Mouse (Mus musculus): ENCODE results near the gene Nedd4. TPM values are rescaled to one million over a fixed set of nuclear protein-coding genes. Genes with fewer than 3 reads are reported as not detected.

The Nedd4 gene
- polyA plus RNA-seq, 1 experiment, result 80.4 TPM

- no peak overlapping the region for H3K4me3 ChIP-seq (ENCODE audit: control insufficient read depth, insufficient read depth, low read length)
- no peak overlapping the region for H3K27ac ChIP-seq (ENCODE audit: control insufficient read depth, insufficient read depth, low read length)
- H3K36me3 ChIP-seq (ENCODE audit: control insufficient read depth, insufficient read depth, low read length), result peaks cover 7% of the 10 kb centered on the region; the same call in 1 of the 2 replicates
- H3K27me3 ChIP-seq (ENCODE audit: control insufficient read depth, insufficient read depth, low read length), result no peaks in the 10 kb centered on the region
- TF ChIP-seq CTCF (IDR thresholded peaks at IDR 0.05; ENCODE audit: borderline replicate concordance, control insufficient read depth, extremely low read depth, insufficient read depth, low read length, poor library complexity), result no peak
- no peak for TF ChIP-seq POLR2A (IDR thresholded peaks at IDR 0.05; ENCODE audit: control insufficient read depth, extremely low read depth, insufficient read depth, low read length, poor library complexity)
- peaks cover 7% of the 10 kb centered on the region for H3K4me1 ChIP-seq (replicated peaks; ENCODE audit: control insufficient read depth, insufficient read depth, low read length)
- 94% methylated on average over 6 of the region's 6 CpGs for WGBS
- DNase-seq, result no peak
These were observed 41.6 kb downstream of the Nedd4 start for GRCm38 (mm10) chr9:72703754-72704153.

- Histone ChIP-seq H3K27me3 (ENCODE audit: control insufficient read depth, insufficient read depth, low read length) (no peaks in the 10 kb centered on the region), H3K4me3 (ENCODE audit: control insufficient read depth, insufficient read depth, low read length) (no peak overlapping the region), H3K27ac (ENCODE audit: control insufficient read depth, insufficient read depth, low read length) (no peak overlapping the region), H3K4me1 (replicated peaks; ENCODE audit: control insufficient read depth, insufficient read depth, low read length) (0 out of 2 replicates have a peak, but pooled peaks cover 3% of the 10 kb centered on the region), H3K36me3 (ENCODE audit: control insufficient read depth, insufficient read depth, low read length) (peaks cover 17% of the 10 kb centered on the region)
- no peak for DNase-seq
- WGBS, result 99% methylated on average over 2 of the region's 2 CpGs
- TF ChIP-seq CTCF (IDR thresholded peaks at IDR 0.05; ENCODE audit: borderline replicate concordance, control insufficient read depth, extremely low read depth, insufficient read depth, low read length, poor library complexity) (no peak), POLR2A (IDR thresholded peaks at IDR 0.05; ENCODE audit: control insufficient read depth, extremely low read depth, insufficient read depth, low read length, poor library complexity) (no peak)
These were observed 43.1 kb downstream of the Nedd4 start for GRCm38 (mm10) chr9:72705270-72705669.

- TF ChIP-seq CTCF (IDR thresholded peaks at IDR 0.05; ENCODE audit: borderline replicate concordance, control insufficient read depth, extremely low read depth, insufficient read depth, low read length, poor library complexity) (no peak), POLR2A (IDR thresholded peaks at IDR 0.05; ENCODE audit: control insufficient read depth, extremely low read depth, insufficient read depth, low read length, poor library complexity) (no peak)
- H3K27me3 ChIP-seq (ENCODE audit: control insufficient read depth, insufficient read depth, low read length), result no peaks in the 10 kb centered on the region
- 0 out of 2 replicates have a peak, but pooled peaks cover 3% of the 10 kb centered on the region for H3K4me1 ChIP-seq (replicated peaks; ENCODE audit: control insufficient read depth, insufficient read depth, low read length)
- WGBS, result 90% methylated on average over 2 of the region's 2 CpGs
- no peak overlapping the region for H3K27ac ChIP-seq (ENCODE audit: control insufficient read depth, insufficient read depth, low read length)
- H3K4me3 ChIP-seq (ENCODE audit: control insufficient read depth, insufficient read depth, low read length), result no peak overlapping the region
- no peak for DNase-seq
- H3K36me3 ChIP-seq (ENCODE audit: control insufficient read depth, insufficient read depth, low read length), result peaks cover 28% of the 10 kb centered on the region
These were observed 45.9 kb downstream of the Nedd4 start for GRCm38 (mm10) chr9:72707999-72708398.

- no peaks in the 10 kb centered on the region for H3K27me3 ChIP-seq (ENCODE audit: control insufficient read depth, insufficient read depth, low read length)
- peaks cover 33% of the 10 kb centered on the region for H3K36me3 ChIP-seq (ENCODE audit: control insufficient read depth, insufficient read depth, low read length)
These were observed 46.5 kb downstream of the Nedd4 start for GRCm38 (mm10) chr9:72708690-72709089.

GRCm38 (mm10) chr9:72710060-72710459 is 47.9 kb downstream of the Nedd4 start:
- DNase-seq, result no peak
- no peaks in the 10 kb centered on the region for H3K27me3 ChIP-seq (ENCODE audit: control insufficient read depth, insufficient read depth, low read length)
- WGBS, result 83% methylated on average over 5 of the region's 5 CpGs
- H3K4me3 ChIP-seq (ENCODE audit: control insufficient read depth, insufficient read depth, low read length), result no peak overlapping the region
- no peak for TF ChIP-seq CTCF (IDR thresholded peaks at IDR 0.05; ENCODE audit: borderline replicate concordance, control insufficient read depth, extremely low read depth, insufficient read depth, low read length, poor library complexity)
- no peak for TF ChIP-seq POLR2A (IDR thresholded peaks at IDR 0.05; ENCODE audit: control insufficient read depth, extremely low read depth, insufficient read depth, low read length, poor library complexity)
- peaks cover 40% of the 10 kb centered on the region for H3K36me3 ChIP-seq (ENCODE audit: control insufficient read depth, insufficient read depth, low read length)
- H3K4me1 ChIP-seq (replicated peaks; ENCODE audit: control insufficient read depth, insufficient read depth, low read length), result 0 out of 2 replicates have a peak, but pooled peaks cover 3% of the 10 kb centered on the region
- H3K27ac ChIP-seq (ENCODE audit: control insufficient read depth, insufficient read depth, low read length), result no peak overlapping the region

More at GRCm38 (mm10) chr9:72708690-72709089, 46.5 kb downstream of the Nedd4 start:
- TF ChIP-seq POLR2A (IDR thresholded peaks at IDR 0.05; ENCODE audit: control insufficient read depth, extremely low read depth, insufficient read depth, low read length, poor library complexity) (no peak), CTCF (IDR thresholded peaks at IDR 0.05; ENCODE audit: borderline replicate concordance, control insufficient read depth, extremely low read depth, insufficient read depth, low read length, poor library complexity) (no peak)
- 97% methylated on average over 5 of the region's 5 CpGs for WGBS
- no peak for DNase-seq
- H3K4me3 ChIP-seq (ENCODE audit: control insufficient read depth, insufficient read depth, low read length), result no peak overlapping the region
- H3K4me1 ChIP-seq (replicated peaks; ENCODE audit: control insufficient read depth, insufficient read depth, low read length), result 0 out of 2 replicates have a peak, but pooled peaks cover 3% of the 10 kb centered on the region
- no peak overlapping the region for H3K27ac ChIP-seq (ENCODE audit: control insufficient read depth, insufficient read depth, low read length)

- no peak overlapping the region for H3K27ac ChIP-seq (ENCODE audit: control insufficient read depth, insufficient read depth, low read length)
- H3K4me3 ChIP-seq (ENCODE audit: control insufficient read depth, insufficient read depth, low read length), result no peak overlapping the region
- peaks cover 60% of the 10 kb centered on the region for H3K36me3 ChIP-seq (ENCODE audit: control insufficient read depth, insufficient read depth, low read length)
- H3K4me1 ChIP-seq (replicated peaks; ENCODE audit: control insufficient read depth, insufficient read depth, low read length), result no peaks in the 10 kb centered on the region
- no peaks in the 10 kb centered on the region for H3K27me3 ChIP-seq (ENCODE audit: control insufficient read depth, insufficient read depth, low read length)
- 97% methylated on average over 4 of the region's 4 CpGs for WGBS
- TF ChIP-seq CTCF (IDR thresholded peaks at IDR 0.05; ENCODE audit: borderline replicate concordance, control insufficient read depth, extremely low read depth, insufficient read depth, low read length, poor library complexity), result no peak
- no peak for TF ChIP-seq POLR2A (IDR thresholded peaks at IDR 0.05; ENCODE audit: control insufficient read depth, extremely low read depth, insufficient read depth, low read length, poor library complexity)
- DNase-seq, result no peak
These were observed 52.8 kb downstream of the Nedd4 start for GRCm38 (mm10) chr9:72714945-72715344.

GRCm38 (mm10) chr9:72716200-72716599 is 54.1 kb downstream of the Nedd4 start:
- DNase-seq, result no peak
- peaks cover 61% of the 10 kb centered on the region for H3K36me3 ChIP-seq (ENCODE audit: control insufficient read depth, insufficient read depth, low read length)
- H3K27ac ChIP-seq (ENCODE audit: control insufficient read depth, insufficient read depth, low read length), result no peak overlapping the region
- H3K27me3 ChIP-seq (ENCODE audit: control insufficient read depth, insufficient read depth, low read length), result no peaks in the 10 kb centered on the region
- no peak for TF ChIP-seq POLR2A (IDR thresholded peaks at IDR 0.05; ENCODE audit: control insufficient read depth, extremely low read depth, insufficient read depth, low read length, poor library complexity)
- TF ChIP-seq CTCF (IDR thresholded peaks at IDR 0.05; ENCODE audit: borderline replicate concordance, control insufficient read depth, extremely low read depth, insufficient read depth, low read length, poor library complexity), result no peak
- H3K4me3 ChIP-seq (ENCODE audit: control insufficient read depth, insufficient read depth, low read length), result no peak overlapping the region
- no peaks in the 10 kb centered on the region for H3K4me1 ChIP-seq (replicated peaks; ENCODE audit: control insufficient read depth, insufficient read depth, low read length)
- WGBS, result 99% methylated on average over 7 of the region's 7 CpGs
